Mouse (Mus musculus): ENCODE results near the gene Znrf2. TPM values are rescaled to one million over a fixed set of nuclear protein-coding genes. Genes with fewer than 3 reads are reported as not detected.

The Znrf2 gene
- total and polyA plus RNA-seq, 3 experiments = 16.0 to 26.9 (median 18.3) TPM

GRCm38 (mm10) chr6:54818389-54818788 lies 1.7 kb downstream of the Znrf2 start:
- Histone ChIP-seq H3K9me3 (replicated peaks; ENCODE audit: low read length) (peaks cover 5% of the 10 kb centered on the region), H3K27me3 (replicated peaks) (no peaks in the 10 kb centered on the region), H3K4me3 (replicated peaks in 1 of 3; ENCODE audit: low read depth in 2 of 3, low read length in 2 of 3, poor library complexity in 1 of 3) (peak overlapping the region; percentile 70 to 89 (median 73)), H3K27ac (ENCODE audit: insufficient read depth, low read depth) (no peak overlapping the region), H3K4me2 (ENCODE audit: insufficient read depth, low read depth, poor library complexity, severe bottlenecking) (peak overlapping the region; percentile 84), H3K9ac (ENCODE audit: insufficient read depth, low read depth) (peak overlapping the region; percentile 92), H3K79me2 (replicated peaks; ENCODE audit: control insufficient read depth, extremely low read depth, insufficient read depth, poor library complexity, severe bottlenecking) (peaks cover 38% of the 10 kb centered on the region), H3K4me1 (ENCODE audit: control insufficient read depth in 1 of 2, insufficient read depth in 2 of 2) (peaks cover 0 to 29% of the 10 kb centered on the region in 2 experiments; a peak in 3 of 4 replicates), H3K36me3 (replicated peaks in 1 of 2; ENCODE audit: control insufficient read depth in 1 of 2, insufficient read depth in 1 of 2, low read length in 1 of 2) (peaks cover 0 to 21% of the 10 kb centered on the region in 2 experiments)
- no peak for TF ChIP-seq EP300 (IDR thresholded peaks at IDR 0.05; ENCODE audit: low read length)
- peak; percentile 41; the same call in 1 of the 2 replicates for TF ChIP-seq SIN3A (IDR thresholded peaks at IDR 0.05; ENCODE audit: low read length)
- TF ChIP-seq ZC3H11A (IDR thresholded peaks at IDR 0.05; ENCODE audit: low read depth, low read length) = no peak
- no peak for TF ChIP-seq MAZ (IDR thresholded peaks at IDR 0.05; ENCODE audit: low read depth, low read length)
- TF ChIP-seq TBP (conservative IDR thresholded peaks at IDR 0.05; ENCODE audit: low read depth, low read length) = no peak
- TF ChIP-seq GABPA (IDR thresholded peaks at IDR 0.05; ENCODE audit: insufficient replicate concordance, low read depth, low read length) = no peak
- TF ChIP-seq MXI1 (IDR thresholded peaks at IDR 0.05; ENCODE audit: low read depth, low read length) = 0 out of 2 replicates have a peak, but pooled peaks have one; percentile 25
- TF ChIP-seq JUND (conservative IDR thresholded peaks at IDR 0.05; ENCODE audit: low read depth, low read length) = no peak
- no peak for TF ChIP-seq USF2 (conservative IDR thresholded peaks at IDR 0.05; ENCODE audit: low read depth, low read length)
- peak; percentile 84 for TF ChIP-seq CHD1 (IDR thresholded peaks at IDR 0.05; ENCODE audit: low read depth, low read length)
- TF ChIP-seq UBTF (IDR thresholded peaks at IDR 0.05; ENCODE audit: low read depth, low read length) = no peak
- TF ChIP-seq BHLHE40 (IDR thresholded peaks at IDR 0.05; ENCODE audit: low read depth, low read length) = 0 out of 2 replicates have a peak, but pooled peaks have one; percentile 15
- no peak for TF ChIP-seq KAT2A (IDR thresholded peaks at IDR 0.05; ENCODE audit: insufficient replicate concordance, low read length)
- no peak for TF ChIP-seq RCOR1 (conservative IDR thresholded peaks at IDR 0.05; ENCODE audit: low read depth, low read length)
- no peak for TF ChIP-seq ELF1 (IDR thresholded peaks at IDR 0.05; ENCODE audit: low read depth, low read length)
- TF ChIP-seq TCF12 (IDR thresholded peaks at IDR 0.05; ENCODE audit: low read depth, low read length) = no peak
- dilution Hi-C loops (cut with MboI; ENCODE audit: extremely low pct_ligation_motif_present, extremely low pct_unique_long_range_greater_than_20kb, low sequenced_read_pairs) = no loop called here
- no peak for DNase-seq (ENCODE audit: extremely low read depth)
- in situ Hi-C loops (cut with MboI; ENCODE audit: low pct_ligation_motif_present, low pct_unique_long_range_greater_than_20kb, low sequenced_read_pairs) = loop anchor here (10.0 kb wide), 1 partner anchor 96 kb away; no protein-coding TSS in a partner anchor

- Histone ChIP-seq H3K27me3 (replicated peaks) (no peaks in the 10 kb centered on the region), H3K4me2 (ENCODE audit: insufficient read depth, low read depth, poor library complexity, severe bottlenecking) (peak overlapping the region; percentile 98), H3K79me2 (replicated peaks; ENCODE audit: control insufficient read depth, extremely low read depth, insufficient read depth, poor library complexity, severe bottlenecking) (peaks cover 38% of the 10 kb centered on the region), H3K4me3 (replicated peaks in 1 of 3; ENCODE audit: low read depth in 2 of 3, low read length in 2 of 3, poor library complexity in 1 of 3) (peak overlapping the region in 2 of 3 experiments; percentile 16 to 70), H3K9ac (ENCODE audit: insufficient read depth, low read depth) (peak overlapping the region; percentile 56; the same call in 1 of the 2 replicates), H3K36me3 (replicated peaks in 1 of 2; ENCODE audit: control insufficient read depth in 1 of 2, insufficient read depth in 1 of 2, low read length in 1 of 2) (peaks cover 0 to 21% of the 10 kb centered on the region in 2 experiments), H3K27ac (ENCODE audit: insufficient read depth, low read depth) (no peak overlapping the region), H3K4me1 (ENCODE audit: control insufficient read depth in 1 of 2, insufficient read depth in 2 of 2) (peaks cover 0 to 29% of the 10 kb centered on the region in 2 experiments; a peak in 3 of 4 replicates), H3K9me3 (replicated peaks; ENCODE audit: low read length) (peaks cover 5% of the 10 kb centered on the region)
- in situ Hi-C loops (cut with MboI; ENCODE audit: low pct_ligation_motif_present, low pct_unique_long_range_greater_than_20kb, low sequenced_read_pairs) = loop anchor here (10.0 kb wide), 1 partner anchor 96 kb away; no protein-coding TSS in a partner anchor
- no peak for DNase-seq (ENCODE audit: extremely low read depth)
- dilution Hi-C loops (cut with MboI; ENCODE audit: extremely low pct_ligation_motif_present, extremely low pct_unique_long_range_greater_than_20kb, low sequenced_read_pairs) = no loop called here
- TF ChIP-seq POLR2A (IDR thresholded peaks at IDR 0.05; ENCODE audit: low read depth, low read length) = no peak
- peak; percentile 75 for TF ChIP-seq BHLHE40 (IDR thresholded peaks at IDR 0.05; ENCODE audit: low read depth, low read length)
Observed at GRCm38 (mm10) chr6:54819272-54819671, 2.6 kb downstream of the Znrf2 start.

Measured in CH12.LX (cell line).